Mouse (Mus musculus): Measurements from ENCODE around the gene Tsc22d2.

DNA sequence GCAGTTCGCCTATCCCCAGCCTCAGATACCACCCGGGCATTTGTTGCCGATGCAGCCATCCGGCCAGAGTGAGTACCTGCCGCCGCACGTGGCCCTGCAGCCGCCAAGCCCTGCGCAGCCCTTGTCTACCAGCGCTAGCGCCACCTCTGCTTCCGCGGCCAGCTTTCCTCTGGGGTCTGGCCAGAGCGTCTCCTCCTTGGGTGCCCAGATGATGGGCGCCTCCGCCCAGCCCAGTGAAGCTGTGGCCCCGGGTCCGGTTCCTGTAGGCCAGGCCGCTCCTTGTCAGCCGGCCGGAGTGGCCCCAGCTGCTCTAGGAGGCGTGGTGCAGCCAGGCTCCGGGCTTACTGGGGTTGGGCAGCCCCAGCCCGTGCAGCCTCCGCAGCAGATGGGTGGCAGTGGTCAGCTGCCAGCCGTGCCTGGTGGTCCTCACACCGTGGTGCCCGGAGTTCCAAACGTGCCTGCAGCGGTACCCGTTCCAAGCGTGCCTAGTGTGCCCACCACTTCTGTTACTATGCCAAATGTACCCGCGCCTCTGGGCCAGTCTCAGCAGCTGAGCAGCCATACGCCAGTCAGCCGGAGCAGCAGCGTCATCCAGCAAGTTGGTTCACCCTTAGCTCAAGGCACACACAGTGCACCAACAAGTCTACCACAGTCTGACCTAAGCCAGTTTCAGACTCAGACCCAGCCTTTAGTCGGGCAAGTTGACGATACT, 2.4 kb downstream of the Tsc22d2 start:
- no peak for TF ChIP-seq CTCF (IDR thresholded peaks at IDR 0.05)
- TF ChIP-seq EP300 (IDR thresholded peaks at IDR 0.05) = no peak
